Mouse (Mus musculus): ENCODE measurements around the gene Pptc7. TPM values are rescaled to one million over a fixed set of nuclear protein-coding genes. Genes with fewer than 3 reads are reported as not detected.
"Not testable (repeated sequence)": the region's sequence is repeated elsewhere in the genome, so short reads cannot be mapped to it uniquely, and the experiment has no call there.

Pptc7 gene
- polyA plus RNA-seq, 1 experiment from 2014 or later = 6.5 TPM

DNA sequence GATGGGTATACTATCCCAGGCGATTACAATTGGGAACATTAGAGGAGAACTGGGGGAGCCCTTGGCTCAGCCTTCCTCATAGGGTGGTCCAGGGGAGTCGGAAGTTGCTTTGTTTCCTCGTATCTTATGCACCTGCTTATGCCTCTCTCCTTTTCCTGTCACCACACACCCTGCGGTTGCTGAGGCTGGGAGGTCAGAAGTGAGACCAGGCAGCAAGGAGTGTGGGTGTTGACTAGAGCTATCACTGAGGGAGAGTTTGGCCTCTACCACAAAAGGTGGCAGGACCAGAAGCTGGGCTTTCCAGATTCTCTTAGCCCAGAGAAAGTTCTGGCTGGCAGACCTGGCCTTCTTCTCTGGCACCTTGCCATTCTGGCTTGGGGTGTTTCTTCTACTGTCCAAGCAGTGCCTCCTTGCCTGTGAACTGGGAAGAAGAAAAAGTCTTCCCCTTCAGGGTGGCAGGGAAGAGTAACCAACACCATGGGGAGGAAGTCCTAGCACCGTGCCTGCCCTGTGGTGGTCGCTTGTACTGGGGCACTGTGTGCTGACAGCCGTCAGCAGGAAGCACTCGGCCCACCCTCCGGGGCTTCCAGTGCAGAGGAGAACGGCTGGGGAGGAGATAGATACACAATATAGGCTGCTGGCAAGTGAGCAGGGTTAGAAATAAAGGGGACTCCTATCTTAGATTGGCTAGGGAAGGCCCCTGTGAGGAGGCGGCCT is 33.3 kb downstream of the Pptc7 start:
- no peak for ATAC-seq
- Histone ChIP-seq H3K27ac (ENCODE audit: low read depth, low read length) (no peak overlapping the region), H3K4me1 (ENCODE audit: control insufficient read depth, insufficient read depth, low read depth, low read length) (peaks cover 5% of the 10 kb centered on the region; the same call in 1 of the 2 replicates), H3K4me2 (ENCODE audit: low read length) (no peak overlapping the region), H3K9ac (ENCODE audit: low read depth, low read length) (no peak overlapping the region), H3K27me3 (replicated peaks; ENCODE audit: control insufficient read depth, insufficient read depth, low read length) (no peaks in the 10 kb centered on the region), H3K9me3 (ENCODE audit: control insufficient read depth, low read length) (no peaks in the 10 kb centered on the region), H3K4me3 (ENCODE audit: low read length) (no peak overlapping the region), H3K36me3 (ENCODE audit: control insufficient read depth, insufficient read depth, low read length) (peaks cover 7% of the 10 kb centered on the region)
- 77% methylated on average over 11 of the region's 11 CpGs for WGBS

DNA sequence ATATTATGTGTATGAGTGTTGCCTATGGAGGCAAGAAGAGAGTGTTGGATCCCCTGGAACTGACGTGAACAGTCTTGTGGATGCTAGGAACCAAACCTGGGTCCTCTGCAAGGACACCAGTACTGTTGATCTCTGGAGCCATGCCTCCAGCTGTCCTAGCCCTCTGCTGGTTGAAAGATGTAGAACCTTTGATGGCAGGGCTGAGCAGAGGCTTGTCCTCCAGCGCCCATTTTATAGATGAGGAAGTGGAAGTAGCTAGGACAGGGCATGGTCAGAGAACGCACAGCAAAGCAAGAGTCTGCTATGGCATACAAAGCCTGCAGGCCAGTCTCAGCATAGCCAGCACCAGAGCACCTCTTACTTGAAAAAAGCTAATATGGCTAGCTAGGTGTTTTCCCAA is 33.9 kb downstream of the Pptc7 start:
- 76% methylated on average over 3 of the region's 3 CpGs for WGBS
- no peaks in the 10 kb centered on the region for H3K9me3 ChIP-seq (ENCODE audit: control insufficient read depth, low read length)
- no peak for ATAC-seq
- H3K27ac ChIP-seq (ENCODE audit: low read depth, low read length) = no peak overlapping the region
- H3K4me1 ChIP-seq (ENCODE audit: control insufficient read depth, insufficient read depth, low read depth, low read length) = peaks cover 5% of the 10 kb centered on the region; the same call in 1 of the 2 replicates
- H3K4me3 ChIP-seq (ENCODE audit: low read length) = no peak overlapping the region
- no peaks in the 10 kb centered on the region for H3K27me3 ChIP-seq (replicated peaks; ENCODE audit: control insufficient read depth, insufficient read depth, low read length)
- H3K36me3 ChIP-seq (ENCODE audit: control insufficient read depth, insufficient read depth, low read length) = peaks cover 7% of the 10 kb centered on the region
- H3K9ac ChIP-seq (ENCODE audit: low read depth, low read length) = no peak overlapping the region
- no peak overlapping the region for H3K4me2 ChIP-seq (ENCODE audit: low read length)

DNA sequence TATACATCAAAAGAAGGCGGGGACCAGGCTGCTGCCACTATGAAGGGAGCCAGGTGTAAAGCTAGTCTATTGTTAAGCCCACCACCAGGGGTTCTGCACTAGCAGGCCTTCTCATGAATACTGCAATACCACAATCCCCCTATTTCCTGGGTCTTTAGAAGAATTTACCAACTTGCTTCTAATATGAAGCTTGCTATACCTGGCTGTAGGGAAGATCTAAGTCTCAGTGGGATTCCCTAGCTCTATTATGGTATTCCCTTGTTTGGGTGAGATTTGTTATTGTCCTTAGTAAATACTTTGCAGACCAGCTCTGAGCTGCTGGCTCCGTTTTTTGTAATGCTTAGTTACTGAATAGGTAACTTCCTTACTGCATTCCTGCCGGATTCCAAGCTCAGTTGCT is 34.8 kb downstream of the Pptc7 start:
- not testable (repeated sequence) for H3K36me3 ChIP-seq (ENCODE audit: control insufficient read depth, insufficient read depth, low read length)

DNA sequence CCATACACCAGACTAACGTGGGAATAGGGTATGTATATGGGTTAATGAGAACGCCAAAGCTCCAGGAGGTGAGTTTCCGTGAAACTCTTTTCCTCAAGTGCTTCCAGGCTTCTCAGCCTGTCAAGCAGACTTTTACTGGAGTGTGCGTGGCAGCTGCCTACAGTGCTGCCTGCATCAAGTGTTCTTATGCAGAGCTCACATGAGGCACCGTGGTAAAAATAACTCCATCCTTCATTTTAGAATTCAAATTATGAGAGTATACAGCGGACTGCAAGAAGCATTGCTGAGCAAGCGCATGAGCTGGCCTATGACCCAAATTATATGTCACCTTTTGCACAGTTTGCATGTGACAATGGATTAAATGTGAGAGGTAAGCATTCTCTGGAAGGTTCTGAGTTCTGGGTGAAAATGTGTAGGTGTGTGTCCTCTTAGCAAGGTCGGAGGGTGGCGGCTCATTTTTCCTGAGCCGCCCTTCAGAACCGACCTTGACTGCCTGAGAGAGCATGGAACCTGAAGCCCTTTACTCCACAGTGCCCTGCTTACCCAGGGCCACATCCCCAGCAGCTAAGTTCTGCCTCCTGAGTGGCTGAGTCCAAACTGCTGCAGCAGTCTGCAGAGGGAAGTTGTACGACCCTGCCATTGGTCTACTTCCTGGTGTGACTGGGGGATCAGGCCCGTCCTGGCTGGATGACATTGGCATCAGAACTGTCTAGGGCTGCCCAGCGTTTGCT is 35.5 kb downstream of the Pptc7 start:
- Histone ChIP-seq H3K9me3 (ENCODE audit: control insufficient read depth, low read length) (no peaks in the 10 kb centered on the region), H3K4me2 (ENCODE audit: low read length) (no peak overlapping the region), H3K4me3 (ENCODE audit: low read length) (no peak overlapping the region), H3K27ac (ENCODE audit: low read depth, low read length) (no peak overlapping the region), H3K4me1 (ENCODE audit: control insufficient read depth, insufficient read depth, low read depth, low read length) (peaks cover 5% of the 10 kb centered on the region; the same call in 1 of the 2 replicates), H3K9ac (ENCODE audit: low read depth, low read length) (no peak overlapping the region), H3K27me3 (replicated peaks; ENCODE audit: control insufficient read depth, insufficient read depth, low read length) (no peaks in the 10 kb centered on the region), H3K36me3 (ENCODE audit: control insufficient read depth, insufficient read depth, low read length) (peaks cover 7% of the 10 kb centered on the region)
- no peak for ATAC-seq
- 78% methylated on average over 14 of the region's 14 CpGs for WGBS

More for the DNA sequence above, 34.8 kb downstream of the Pptc7 start:
- not testable (repeated sequence) for H3K27me3 ChIP-seq (replicated peaks; ENCODE audit: control insufficient read depth, insufficient read depth, low read length); H3K27ac ChIP-seq (ENCODE audit: low read depth, low read length); H3K4me1 ChIP-seq (ENCODE audit: control insufficient read depth, insufficient read depth, low read depth, low read length); H3K4me3 ChIP-seq (ENCODE audit: low read length); H3K9me3 ChIP-seq (ENCODE audit: control insufficient read depth, low read length); H3K9ac ChIP-seq (ENCODE audit: low read depth, low read length); H3K4me2 ChIP-seq (ENCODE audit: low read length); ATAC-seq
- WGBS = 74% methylated on average over 3 of the region's 3 CpGs

DNA sequence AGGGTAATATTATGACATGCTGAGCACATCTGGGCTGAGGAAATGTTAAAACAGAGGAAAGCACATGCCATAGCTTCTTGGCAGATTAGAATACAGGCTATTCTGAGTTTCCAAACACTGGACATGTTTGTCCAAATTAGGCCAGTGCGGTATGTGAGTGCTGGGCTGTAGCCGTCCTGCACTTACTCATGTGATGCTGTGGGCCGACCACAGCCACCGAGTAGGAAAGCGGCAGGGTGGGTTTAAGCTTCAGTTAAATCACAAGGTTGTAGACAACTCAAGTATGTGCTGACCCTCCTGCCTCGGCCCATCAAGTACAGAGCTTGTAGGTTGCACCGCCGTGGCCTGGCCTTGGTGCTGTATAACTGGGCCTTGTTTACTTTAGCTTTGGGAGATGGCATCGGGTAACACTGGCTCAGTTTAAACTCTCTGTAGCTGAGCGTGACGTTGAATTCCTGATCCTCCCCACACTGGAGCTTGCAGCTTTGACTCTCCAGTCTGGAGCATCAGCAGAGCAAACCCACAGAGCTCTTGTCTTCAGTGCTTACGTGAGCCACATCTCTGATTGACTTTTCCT is 36.1 kb downstream of the Pptc7 start:
- 83% methylated on average over 12 of the region's 12 CpGs for WGBS
- H3K4me3 ChIP-seq (ENCODE audit: low read length) = no peak overlapping the region
- no peak for ATAC-seq
- H3K4me1 ChIP-seq (ENCODE audit: control insufficient read depth, insufficient read depth, low read depth, low read length) = peaks cover 3% of the 10 kb centered on the region; the same call in 1 of the 2 replicates
- no peaks in the 10 kb centered on the region for H3K9me3 ChIP-seq (ENCODE audit: control insufficient read depth, low read length)
- peaks cover 12% of the 10 kb centered on the region for H3K36me3 ChIP-seq (ENCODE audit: control insufficient read depth, insufficient read depth, low read length)
- H3K27me3 ChIP-seq (replicated peaks; ENCODE audit: control insufficient read depth, insufficient read depth, low read length) = no peaks in the 10 kb centered on the region
- no peak overlapping the region for H3K4me2 ChIP-seq (ENCODE audit: low read length)
- no peak overlapping the region for H3K27ac ChIP-seq (ENCODE audit: low read depth, low read length)
- no peak overlapping the region for H3K9ac ChIP-seq (ENCODE audit: low read depth, low read length)

DNA sequence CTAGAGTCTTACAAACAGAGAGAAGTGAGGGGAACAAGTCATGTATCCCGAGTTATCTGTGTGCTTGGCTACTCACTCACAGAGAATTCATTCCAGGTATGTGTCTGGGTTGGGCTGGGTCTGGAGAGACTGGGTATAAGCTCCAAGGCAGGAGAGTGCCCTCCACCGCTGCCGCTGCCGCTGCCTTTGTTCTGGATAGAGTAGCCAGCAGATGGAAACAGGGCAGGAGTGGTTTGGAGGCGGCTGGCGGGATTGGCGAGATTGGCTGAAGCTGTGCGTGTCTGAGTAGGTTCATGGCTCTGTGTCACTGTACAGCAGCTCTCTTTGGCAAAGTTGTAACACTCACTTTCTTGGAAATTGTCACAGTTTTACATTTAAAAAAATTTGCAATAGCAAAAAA is 39.4 kb downstream of the Pptc7 start:
- H3K9me3 ChIP-seq (ENCODE audit: control insufficient read depth, low read length) = no peaks in the 10 kb centered on the region
- H3K9ac ChIP-seq (ENCODE audit: low read depth, low read length) = no peak overlapping the region; the same call in 1 of the 2 replicates
- no peaks in the 10 kb centered on the region for H3K27me3 ChIP-seq (replicated peaks; ENCODE audit: control insufficient read depth, insufficient read depth, low read length)
- H3K27ac ChIP-seq (ENCODE audit: low read depth, low read length) = no peak overlapping the region
- WGBS = 63% methylated on average over 8 of the region's 8 CpGs
- no peak for ATAC-seq
- H3K4me1 ChIP-seq (ENCODE audit: control insufficient read depth, insufficient read depth, low read depth, low read length) = no peaks in the 10 kb centered on the region
- peaks cover 9% of the 10 kb centered on the region for H3K36me3 ChIP-seq (ENCODE audit: control insufficient read depth, insufficient read depth, low read length)
- H3K4me2 ChIP-seq (ENCODE audit: low read length) = no peak overlapping the region
- H3K4me3 ChIP-seq (ENCODE audit: low read length) = no peak overlapping the region

DNA sequence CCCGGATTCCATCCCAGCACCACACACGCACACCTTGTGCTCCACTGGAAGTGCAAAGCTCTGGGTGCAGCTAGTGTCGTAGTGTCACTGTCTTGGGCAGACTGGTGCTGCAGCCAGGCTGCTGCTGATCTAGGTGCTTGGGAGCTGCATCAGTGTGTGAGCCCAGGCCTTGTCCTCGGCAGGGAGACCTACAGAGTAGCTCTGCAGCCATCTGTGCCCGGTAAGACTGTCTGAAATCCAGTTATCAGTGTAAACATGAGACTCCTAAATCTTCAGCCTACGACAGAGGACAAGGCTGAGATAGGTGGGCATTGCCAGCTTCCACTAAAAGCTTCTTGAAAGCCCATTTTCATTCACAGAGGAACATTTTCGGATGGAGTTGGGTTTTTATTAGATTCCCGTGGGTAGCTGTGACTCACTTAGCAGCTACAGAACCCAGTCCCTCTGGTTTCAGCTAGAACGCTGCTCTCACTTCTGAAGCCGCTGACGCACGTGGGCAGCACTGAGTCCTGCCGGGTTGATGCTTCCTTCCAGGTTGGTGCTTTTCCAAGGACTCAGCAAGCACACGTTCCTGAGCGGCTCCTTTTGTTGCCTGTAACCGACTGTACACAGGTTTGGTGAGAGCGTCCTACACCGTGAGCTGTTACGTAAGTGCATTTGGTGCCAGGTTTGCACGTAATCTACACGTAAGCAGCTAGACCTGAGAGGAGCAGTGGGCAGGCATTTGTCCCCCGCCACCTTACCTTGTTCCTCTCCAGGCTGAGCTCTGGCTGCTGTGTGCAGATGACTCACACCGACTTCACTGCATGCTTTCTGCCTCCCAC is 40.7 kb downstream of the Pptc7 start:
- no peaks in the 10 kb centered on the region for H3K27me3 ChIP-seq (replicated peaks; ENCODE audit: control insufficient read depth, insufficient read depth, low read length)
- WGBS = 88% methylated on average over 23 of the region's 23 CpGs
- H3K36me3 ChIP-seq (ENCODE audit: control insufficient read depth, insufficient read depth, low read length) = peaks cover 9% of the 10 kb centered on the region
- no peak overlapping the region for H3K9ac ChIP-seq (ENCODE audit: low read depth, low read length)
- H3K4me1 ChIP-seq (ENCODE audit: control insufficient read depth, insufficient read depth, low read depth, low read length) = no peaks in the 10 kb centered on the region
- no peak overlapping the region for H3K4me2 ChIP-seq (ENCODE audit: low read length)
- no peak overlapping the region for H3K4me3 ChIP-seq (ENCODE audit: low read length)
- H3K9me3 ChIP-seq (ENCODE audit: control insufficient read depth, low read length) = no peaks in the 10 kb centered on the region
- H3K27ac ChIP-seq (ENCODE audit: low read depth, low read length) = no peak overlapping the region
- ATAC-seq = no peak

DNA sequence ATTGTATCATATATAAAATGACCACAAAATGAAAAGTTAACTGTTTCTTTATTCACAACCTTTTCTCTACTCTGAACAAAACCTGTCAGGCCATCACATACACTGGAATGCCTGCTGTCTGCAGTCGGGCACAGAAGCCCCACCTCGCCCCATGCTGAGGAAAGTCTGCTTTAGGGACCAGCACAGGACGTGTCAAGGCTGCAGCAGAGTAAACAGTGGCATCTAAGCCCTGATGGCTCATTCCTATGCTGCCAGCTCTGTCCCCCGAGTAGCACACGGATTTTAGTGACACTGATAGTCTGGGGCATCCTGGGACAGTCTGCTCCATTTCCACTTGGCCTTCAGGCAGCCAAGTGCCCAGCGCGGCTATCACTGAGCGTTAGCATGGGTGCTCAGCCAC is 41.3 kb downstream of the Pptc7 start:
- 84% methylated on average over 8 of the region's 8 CpGs for WGBS
- Histone ChIP-seq H3K27me3 (replicated peaks; ENCODE audit: control insufficient read depth, insufficient read depth, low read length) (no peaks in the 10 kb centered on the region), H3K27ac (ENCODE audit: low read depth, low read length) (no peak overlapping the region), H3K4me1 (ENCODE audit: control insufficient read depth, insufficient read depth, low read depth, low read length) (no peaks in the 10 kb centered on the region), H3K9ac (ENCODE audit: low read depth, low read length) (no peak overlapping the region), H3K36me3 (ENCODE audit: control insufficient read depth, insufficient read depth, low read length) (peaks cover 9% of the 10 kb centered on the region), H3K4me3 (ENCODE audit: low read length) (no peak overlapping the region), H3K4me2 (ENCODE audit: low read length) (no peak overlapping the region), H3K9me3 (ENCODE audit: control insufficient read depth, low read length) (no peaks in the 10 kb centered on the region)
- ATAC-seq = no peak
